Mouse (Mus musculus) midbrain, embryonic 15.5 days (tissue): ENCODE measurements around the gene Saysd1. TPM values are rescaled to one million over a fixed set of nuclear protein-coding genes. Genes with fewer than 3 reads are reported as not detected.

Experiments
- polyA plus RNA-seq: library from polyadenylated mRNA; unstranded; fragments of >200 nt; fragmentation: Nextera tagmentation; extraction: Ambion mirVana; gene quantifications from 2 replicates; pipeline ENCODE4 v1.2.1, GENCODE M21; 2015

The Saysd1 gene
- polyA plus RNA-seq, 1 experiment from 2014 or later = 12.6 TPM

Other genes starting within 250 kb of the Saysd1 start
- 452 and 467 TPM in 2 replicates for gene Gng2, start 160.9 kb downstream of the Saysd1 start, polyA plus RNA-seq
- 1.1 and 1.3 TPM in 2 replicates for gene Kcnk5, start 43.3 kb upstream of the Saysd1 start, polyA plus RNA-seq
- gene Kcnk16, start 130.7 kb upstream of the Saysd1 start, polyA plus RNA-seq = 0.17 TPM in 1 of 2 replicates, not detected in the other
- 16.7 and 18.5 TPM in 2 replicates for gene Nudt13, start 156.2 kb upstream of the Saysd1 start, polyA plus RNA-seq
- 49.2 and 54.3 TPM in 2 replicates for gene Ecd, start 209.6 kb upstream of the Saysd1 start, polyA plus RNA-seq
- gene Fam149b, start 209.6 kb upstream of the Saysd1 start, polyA plus RNA-seq = 47.3 and 48.4 TPM in 2 replicates